Mouse (Mus musculus): ENCODE measurements around the gene Fmnl2.
A peak's percentile ranks its signal among the peaks of the same experiment; 100 is the strongest.

Gene Fmnl2

GRCm38 (mm10) chr2:52957771-52958534, 100.3 kb downstream of the Fmnl2 start:
- no peak for DNase-seq

DNA sequence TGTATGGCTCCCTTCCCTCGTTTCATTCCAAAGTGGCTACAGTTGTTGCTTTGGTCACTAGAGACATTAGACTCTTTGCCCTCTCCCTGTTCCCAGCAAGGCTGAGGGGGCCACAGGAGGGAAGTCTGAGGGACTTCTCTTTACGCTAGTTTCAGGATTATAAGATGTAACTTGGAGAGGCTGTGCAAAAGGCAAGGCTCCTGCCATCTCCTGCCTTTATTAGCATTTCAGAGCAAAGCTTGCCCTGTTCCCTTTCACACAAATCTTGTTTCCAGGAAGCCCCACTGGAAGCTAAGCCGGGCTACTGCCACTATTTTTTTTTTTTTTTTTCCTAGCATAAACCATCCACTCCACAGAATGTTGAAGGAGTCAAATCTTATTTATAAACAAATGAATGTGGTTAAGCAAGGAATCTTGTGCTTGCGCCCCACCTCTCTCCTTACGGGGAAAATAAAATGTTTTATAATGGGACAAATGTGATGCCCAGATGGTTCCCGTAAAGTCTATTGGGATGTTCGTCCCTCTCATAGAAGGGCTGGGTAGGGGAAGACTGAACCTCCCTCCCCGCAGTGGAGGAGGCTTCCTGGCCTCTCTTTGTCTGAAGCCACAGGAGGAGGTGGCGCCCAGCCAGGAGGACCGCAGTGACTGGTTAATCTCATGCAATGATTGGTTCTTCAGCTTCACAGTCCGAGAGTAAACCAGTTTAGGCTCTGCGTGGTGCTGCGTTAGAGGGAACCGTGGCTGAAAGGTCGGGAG, 101.1 kb downstream of the Fmnl2 start:
- DNase-seq = no peak

- DNase-seq = no peak
Observed at GRCm38 (mm10) chr2:52959291-52959621, 101.6 kb downstream of the Fmnl2 start.

- DNase-seq = no peak
Observed at GRCm38 (mm10) chr2:52959982-52960381, 102.3 kb downstream of the Fmnl2 start.

- no peak for DNase-seq
Observed at GRCm38 (mm10) chr2:52960697-52961096, 103.0 kb downstream of the Fmnl2 start.

DNA sequence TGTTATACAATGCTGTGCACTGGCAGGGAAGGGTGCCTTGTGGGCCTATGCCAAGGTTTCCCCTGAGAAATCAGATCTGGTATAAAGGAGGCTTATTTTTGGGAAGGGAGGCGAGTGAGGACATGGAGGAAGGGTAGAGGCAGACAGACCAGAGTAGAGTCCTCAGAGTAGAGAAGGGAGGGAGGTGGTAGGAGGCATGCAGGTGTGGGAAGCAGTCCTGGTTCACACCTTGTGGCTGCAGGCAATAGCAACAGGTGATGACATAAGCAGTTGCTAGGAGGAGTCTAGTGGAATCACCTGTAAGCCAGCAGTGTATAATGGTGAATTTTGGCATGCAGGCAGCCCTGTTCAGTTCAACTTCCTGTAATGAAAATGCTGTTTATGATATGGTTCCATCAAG, 105.8 kb downstream of the Fmnl2 start:
- no peak for DNase-seq

GRCm38 (mm10) chr2:52964386-52964928, 106.8 kb downstream of the Fmnl2 start:
- no peak for DNase-seq

GRCm38 (mm10) chr2:52966227-52966626, 108.6 kb downstream of the Fmnl2 start:
- no peak for DNase-seq

- no peak for DNase-seq
Observed at GRCm38 (mm10) chr2:52966820-52967460, 109.3 kb downstream of the Fmnl2 start.

GRCm38 (mm10) chr2:52967461-52967823, 109.8 kb downstream of the Fmnl2 start:
- DNase-seq = no peak

GRCm38 (mm10) chr2:52968884-52969283, 111.2 kb downstream of the Fmnl2 start:
- no peak for DNase-seq

- no peak for DNase-seq
Observed at GRCm38 (mm10) chr2:52974056-52974455, 116.4 kb downstream of the Fmnl2 start.

- no peak for DNase-seq
Observed at GRCm38 (mm10) chr2:52974776-52975175, 117.1 kb downstream of the Fmnl2 start.

DNA sequence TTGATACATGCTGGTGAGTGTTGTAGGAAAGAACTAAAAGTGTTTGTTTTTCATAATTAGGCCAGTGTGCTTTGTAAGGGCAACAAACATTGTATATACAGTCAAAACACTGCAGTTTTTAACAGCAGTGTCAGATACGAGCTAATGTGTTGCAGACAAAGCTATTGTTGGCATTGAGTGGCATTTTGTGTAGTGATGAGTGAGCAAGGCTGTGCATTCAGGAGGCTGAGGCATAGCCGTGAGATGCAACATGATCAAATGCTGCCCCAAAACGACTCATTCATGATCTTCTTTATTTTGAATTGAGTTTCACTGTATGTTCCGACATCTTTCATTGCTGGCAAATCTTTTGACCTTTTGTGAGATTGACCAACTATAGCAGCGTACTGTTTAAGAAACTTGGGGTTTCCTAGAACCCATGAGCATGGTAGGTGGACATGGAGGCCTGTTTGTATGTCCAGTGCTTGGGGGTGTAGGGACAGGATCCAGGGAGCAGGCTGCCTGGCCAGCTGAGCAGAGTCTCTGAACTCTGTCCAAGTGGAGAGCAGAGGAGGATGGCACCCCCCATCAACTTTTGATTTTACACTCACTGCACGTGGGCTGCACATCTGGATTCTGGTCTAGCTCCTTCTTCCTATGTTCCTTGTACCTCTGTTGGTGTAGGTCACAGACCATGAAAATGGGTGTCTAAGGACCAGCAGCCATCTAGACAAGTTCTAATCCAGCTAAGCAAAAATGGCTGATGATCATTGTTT, 120.4 kb downstream of the Fmnl2 start:
- DNase-seq = no peak

DNA sequence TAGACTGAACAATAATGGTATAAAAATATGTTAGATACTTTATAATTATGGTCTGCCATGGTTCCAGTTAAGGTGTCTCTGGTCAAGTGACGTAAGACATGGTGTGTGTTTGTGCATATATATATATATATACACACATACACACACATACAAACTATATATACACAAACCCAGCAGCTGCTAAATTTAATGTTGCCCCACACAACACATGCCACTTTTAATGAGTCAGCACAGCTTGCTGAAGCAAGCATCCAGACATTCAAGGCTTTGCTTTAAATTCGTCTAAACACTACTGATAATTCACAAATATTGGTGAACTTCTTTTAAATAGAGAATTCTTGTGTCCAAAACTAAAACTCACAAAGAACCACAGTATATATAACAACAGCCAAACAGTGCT, 121.1 kb downstream of the Fmnl2 start:
- DNase-seq = no peak

GRCm38 (mm10) chr2:52979280-52979763, 121.7 kb downstream of the Fmnl2 start:
- DNase-seq = no peak

DNA sequence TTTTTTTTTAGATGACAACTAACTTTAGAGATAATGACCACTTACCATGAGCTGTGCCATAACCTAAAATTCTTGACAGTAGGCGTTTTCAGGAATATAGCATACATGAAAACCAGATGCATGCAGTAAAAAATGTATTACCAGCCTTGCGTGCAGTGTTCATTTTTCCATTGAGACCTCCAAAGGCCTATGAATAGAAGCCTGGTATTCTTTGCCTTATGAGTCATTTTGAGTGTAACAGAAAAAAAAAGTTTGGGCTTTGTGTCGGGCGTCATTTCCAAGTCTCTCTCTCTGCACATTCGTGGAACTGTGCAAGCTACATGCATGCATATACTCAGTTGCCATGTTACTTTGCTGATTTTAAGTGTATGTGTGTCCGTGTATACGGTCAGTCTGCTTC, 123.5 kb downstream of the Fmnl2 start:
- DNase-seq = no peak

DNA sequence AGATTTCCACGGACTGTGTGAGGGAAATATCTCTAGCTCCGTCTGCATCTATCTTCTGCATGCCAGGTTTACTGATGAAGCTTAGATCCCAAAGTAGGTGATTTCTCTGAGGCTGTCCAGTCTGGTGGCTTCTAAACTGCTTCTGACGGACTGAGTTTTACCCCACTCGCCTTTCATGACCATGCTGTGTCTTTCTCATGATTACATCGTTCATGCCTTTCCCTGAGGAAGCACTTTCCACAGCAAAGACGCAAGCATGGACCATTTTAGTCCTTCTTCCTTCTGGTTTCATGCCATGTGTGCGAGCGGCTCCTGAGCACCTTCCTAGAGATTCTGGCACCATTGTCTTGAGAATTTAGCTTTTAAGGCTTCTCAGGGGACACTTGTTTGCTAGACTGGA, 123.9 kb downstream of the Fmnl2 start:
- no peak for DNase-seq

DNA sequence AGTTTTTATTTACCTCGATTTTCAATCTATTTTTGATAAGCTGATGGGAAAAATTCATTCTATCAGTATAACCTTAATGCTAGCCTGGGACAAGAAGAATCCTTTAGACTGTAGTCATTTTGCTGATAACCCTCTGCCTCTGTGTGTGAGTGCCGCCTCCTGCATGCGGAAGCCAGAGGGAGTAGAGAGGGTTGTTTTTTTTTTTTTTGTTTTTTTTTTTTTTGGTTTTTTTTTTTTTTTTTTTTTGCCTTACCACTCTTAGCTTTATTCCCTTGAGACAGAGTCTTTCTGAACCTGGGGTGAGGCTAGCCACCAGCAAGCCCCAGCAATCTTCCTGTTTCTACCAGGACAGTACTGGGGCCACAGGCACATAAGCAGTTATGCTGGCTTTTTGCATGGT, 124.8 kb downstream of the Fmnl2 start:
- no peak for DNase-seq

GRCm38 (mm10) chr2:52984556-52984955, 126.9 kb downstream of the Fmnl2 start:
- DNase-seq = no peak

DNA sequence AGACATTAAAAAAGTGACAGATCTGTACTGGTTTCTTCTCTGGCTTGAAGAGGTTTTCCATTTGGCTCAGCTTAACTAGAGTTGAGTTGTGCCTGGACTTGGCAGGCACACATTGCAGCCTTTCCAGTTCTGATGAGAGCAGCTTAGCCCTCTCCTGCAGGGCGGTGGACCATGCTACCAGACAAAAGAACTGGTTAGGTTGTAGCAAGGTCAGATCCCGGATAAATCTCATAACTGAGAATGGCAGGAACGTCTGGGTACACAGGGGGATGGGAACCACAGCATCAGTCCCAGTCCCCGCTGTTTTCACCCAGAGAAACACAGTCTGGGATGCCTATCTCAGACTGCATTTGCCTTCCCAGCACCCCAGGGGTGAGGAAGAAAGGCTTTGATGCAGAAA, 127.5 kb downstream of the Fmnl2 start:
- peak; percentile 40 for DNase-seq

DNA sequence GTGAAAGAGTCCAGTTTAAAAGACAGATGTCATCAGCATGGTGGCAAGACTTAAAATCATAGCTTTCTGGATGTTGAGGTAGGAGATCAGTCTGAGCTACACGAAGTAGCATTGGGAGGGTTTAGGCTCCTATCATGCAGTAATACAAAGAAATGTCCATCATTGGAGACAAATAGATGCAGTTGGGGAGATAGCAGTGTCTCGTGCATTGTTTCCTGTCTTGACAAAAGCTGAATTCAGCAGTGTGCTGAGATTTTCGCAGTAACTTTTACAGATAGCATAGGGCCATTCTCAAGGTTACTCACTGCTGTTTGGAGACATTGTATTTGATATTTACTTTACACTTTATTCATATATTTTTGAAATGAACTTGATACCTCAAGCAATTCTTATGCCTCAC, 128.7 kb downstream of the Fmnl2 start:
- no peak for DNase-seq

DNA sequence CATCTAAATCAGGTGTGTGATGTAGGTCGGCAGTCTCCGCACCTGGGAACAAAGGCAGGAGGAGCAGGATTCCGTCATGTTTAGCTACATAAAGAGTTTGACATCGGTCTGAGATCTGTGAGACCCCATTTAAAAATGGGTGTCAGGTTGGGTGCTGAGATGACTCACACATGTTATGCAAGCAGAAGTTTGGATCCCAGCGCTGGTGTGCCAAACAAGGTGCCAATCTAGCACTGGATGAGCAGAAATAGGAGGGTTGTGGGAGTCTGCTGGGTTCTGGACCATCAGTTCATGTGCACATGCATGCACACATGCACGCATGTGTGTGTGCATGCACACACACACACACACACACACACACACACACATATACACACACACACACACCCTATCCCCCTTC, 129.4 kb downstream of the Fmnl2 start:
- DNase-seq = no peak

Data from right cerebral cortex, adult 18-20 months (tissue).